Mouse (Mus musculus) embryonic facial prominence, embryonic 10.5 days (tissue): ENCODE data around the gene Tbc1d22a. TPM values are rescaled to one million over a fixed set of nuclear protein-coding genes. Genes with fewer than 3 reads are reported as not detected.

Source experiments
- DNase-seq: peaks from one replicate; pipeline ENCODE4 v3.0.0-alpha.2; 2017; ENCODE audit warnings: low spot score
- H3K27ac ChIP-seq: fragments of 300-500 bp; sonication (generic); replicated peaks from 2 replicates; pipeline ENCODE4 v1.5.1; 2016; ENCODE audit warnings: mild to moderate bottlenecking
- H3K27me3 ChIP-seq: fragments of 300-500 bp; sonication (generic); replicated peaks from 2 replicates; pipeline ENCODE4 v1.6.1; 2016; ENCODE audit warnings: low read depth, mild to moderate bottlenecking; ENCODE audit not compliant: poor library complexity, severe bottlenecking
- H3K36me3 ChIP-seq: fragments of 300-500 bp; sonication (generic); replicated peaks from 2 replicates; pipeline ENCODE4 v1.6.1; 2016; ENCODE audit warnings: mild to moderate bottlenecking, moderate library complexity
- H3K4me1 ChIP-seq: fragments of 300-500 bp; sonication (generic); 2 replicates; pipeline ENCODE4 v1.6.1; 2016
- H3K4me3 ChIP-seq: fragments of 300-500 bp; sonication (generic); 2 replicates; pipeline ENCODE4 v1.5.1; 2016; ENCODE audit warnings: mild to moderate bottlenecking, moderate library complexity
- H3K9me3 ChIP-seq: fragments of 300-500 bp; sonication (generic); 2 replicates; pipeline ENCODE4 v1.6.1; 2016; ENCODE audit warnings: mild to moderate bottlenecking
- WGBS: fragments of 180-500 bp; shearing (Covaris S2); methylation state at CpG from one replicate; pipeline ENCODE4 v1.1.7; 2016; 5-methylcytosine and 5-hydroxymethylcytosine counted together
- polyA plus RNA-seq: library from polyadenylated mRNA; unstranded; fragments of >200 nt; fragmentation: Nextera tagmentation; extraction: Ambion mirVana; gene quantifications from 2 replicates; pipeline ENCODE4 v1.2.1, GENCODE M21; 2016

Tbc1d22a gene
- polyA plus RNA-seq, 1 experiment from 2014 or later = 11.2 TPM

DNA sequence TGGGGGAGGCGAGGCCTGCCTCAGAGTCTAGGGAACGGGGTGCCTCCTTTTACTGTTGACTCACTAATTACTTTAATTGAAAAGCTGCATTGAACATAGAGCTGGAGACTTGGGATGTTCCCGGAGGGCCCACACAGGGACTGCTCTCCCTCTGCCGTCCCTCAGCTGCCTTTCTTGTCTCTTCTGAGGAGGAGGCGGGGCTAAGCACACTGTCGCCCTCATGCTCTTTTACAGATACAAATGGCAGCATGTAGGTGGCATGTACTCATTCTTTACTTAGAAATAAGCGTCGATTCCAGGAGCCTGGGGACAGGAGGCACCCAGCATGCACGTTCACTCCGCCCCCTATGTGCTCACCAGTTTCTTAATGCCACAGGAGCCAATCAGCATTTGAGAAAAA lies 39.2 kb downstream of the Tbc1d22a start:
- no peaks in the 10 kb centered on the region for H3K9me3 ChIP-seq
- peaks cover 14% of the 10 kb centered on the region; the same call in 1 of the 2 replicates for H3K4me1 ChIP-seq
- H3K27ac ChIP-seq = no peak overlapping the region
- no peaks in the 10 kb centered on the region for H3K36me3 ChIP-seq
- H3K27me3 ChIP-seq = no peaks in the 10 kb centered on the region
- 39% methylated on average over 10 of the region's 10 CpGs for WGBS
- H3K4me3 ChIP-seq = no peak overlapping the region
- no peak for DNase-seq

GRCm38 (mm10) chr15:86256201-86256600 lies 41.9 kb downstream of the Tbc1d22a start:
- H3K27ac ChIP-seq = no peak overlapping the region
- 84% methylated on average over 5 of the region's 5 CpGs for WGBS
- no peak for DNase-seq
- no peaks in the 10 kb centered on the region for H3K27me3 ChIP-seq
- H3K4me3 ChIP-seq = no peak overlapping the region
- H3K9me3 ChIP-seq = no peaks in the 10 kb centered on the region
- H3K4me1 ChIP-seq = peaks cover 14% of the 10 kb centered on the region; the same call in 1 of the 2 replicates
- H3K36me3 ChIP-seq = no peaks in the 10 kb centered on the region

GRCm38 (mm10) chr15:86256728-86257179 lies 42.5 kb downstream of the Tbc1d22a start:
- Histone ChIP-seq H3K27me3 (no peaks in the 10 kb centered on the region), H3K9me3 (no peaks in the 10 kb centered on the region), H3K4me3 (no peak overlapping the region), H3K4me1 (peaks cover 14% of the 10 kb centered on the region; the same call in 1 of the 2 replicates), H3K27ac (0 out of 2 replicates have a peak overlapping the region, but pooled peaks have one; percentile 5), H3K36me3 (no peaks in the 10 kb centered on the region)
- DNase-seq = no peak
- 65% methylated on average over 4 of the region's 4 CpGs for WGBS

- H3K36me3 ChIP-seq = no peaks in the 10 kb centered on the region
- no peaks in the 10 kb centered on the region for H3K9me3 ChIP-seq
- 90% methylated on average over 9 of the region's 9 CpGs for WGBS
- no peak overlapping the region for H3K27ac ChIP-seq
- H3K4me1 ChIP-seq = peaks cover 12% of the 10 kb centered on the region; the same call in 1 of the 2 replicates
- no peak for DNase-seq
- H3K27me3 ChIP-seq = no peaks in the 10 kb centered on the region
- H3K4me3 ChIP-seq = no peak overlapping the region
These were observed 43.8 kb downstream of the Tbc1d22a start for GRCm38 (mm10) chr15:86257916-86258685.

DNA sequence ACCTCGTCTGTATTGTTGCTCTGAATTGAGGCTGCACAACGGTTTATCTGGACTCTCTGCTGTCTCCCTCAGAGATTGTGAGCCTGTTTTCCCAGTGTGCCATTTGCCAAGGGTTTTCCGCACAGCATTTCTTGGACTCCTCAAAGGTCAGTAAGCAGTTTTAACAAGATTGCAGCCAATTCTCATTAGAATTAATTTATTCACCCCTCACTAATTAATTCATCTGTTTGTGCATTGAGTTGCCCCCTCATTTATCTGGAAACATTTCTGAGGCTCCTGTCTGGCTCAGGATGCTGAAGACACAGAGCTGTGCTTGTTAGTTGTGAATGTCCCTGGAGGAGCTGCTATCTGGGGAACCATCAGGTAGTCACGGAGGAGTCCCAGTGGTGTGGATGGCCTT lies 45.0 kb downstream of the Tbc1d22a start:
- DNase-seq = no peak
- Histone ChIP-seq H3K27ac (no peak overlapping the region), H3K4me3 (no peak overlapping the region), H3K27me3 (no peaks in the 10 kb centered on the region), H3K36me3 (no peaks in the 10 kb centered on the region), H3K9me3 (no peaks in the 10 kb centered on the region), H3K4me1 (peaks cover 17% of the 10 kb centered on the region)
- 79% methylated on average over 4 of the region's 4 CpGs for WGBS

- no peak overlapping the region for H3K4me3 ChIP-seq
- no peaks in the 10 kb centered on the region for H3K9me3 ChIP-seq
- DNase-seq = no peak
- no peak overlapping the region for H3K27ac ChIP-seq
- H3K36me3 ChIP-seq = no peaks in the 10 kb centered on the region
- WGBS = 90% methylated on average over 4 of the region's 4 CpGs
- peaks cover 20% of the 10 kb centered on the region for H3K4me1 ChIP-seq
- H3K27me3 ChIP-seq = no peaks in the 10 kb centered on the region
These were observed 45.9 kb downstream of the Tbc1d22a start for GRCm38 (mm10) chr15:86260111-86260510.

DNA sequence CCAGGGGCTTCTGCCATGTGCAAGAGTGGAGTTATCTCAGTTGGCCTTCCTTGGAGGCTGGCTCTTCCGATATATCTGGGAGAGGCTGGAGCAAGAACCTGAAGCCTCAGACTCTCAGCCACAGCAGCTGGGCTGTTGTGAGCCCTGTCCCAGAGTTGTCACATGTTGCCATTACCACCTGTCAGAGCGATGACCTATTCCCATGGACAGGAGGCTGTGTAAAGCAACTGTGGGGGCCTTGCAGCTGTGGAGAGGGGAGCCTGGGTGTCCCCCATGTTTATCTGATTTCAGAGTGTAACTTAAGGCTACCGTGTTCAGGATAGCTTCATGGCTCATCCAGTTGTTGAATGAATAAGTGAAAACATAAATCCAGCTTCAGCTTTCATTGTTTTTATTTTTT lies 50.1 kb downstream of the Tbc1d22a start:
- H3K4me3 ChIP-seq = no peak overlapping the region
- H3K9me3 ChIP-seq = no peaks in the 10 kb centered on the region
- H3K27ac ChIP-seq = no peak overlapping the region
- 81% methylated on average over 3 of the region's 3 CpGs for WGBS
- DNase-seq = no peak
- H3K27me3 ChIP-seq = no peaks in the 10 kb centered on the region
- peaks cover 20% of the 10 kb centered on the region for H3K4me1 ChIP-seq
- H3K36me3 ChIP-seq = no peaks in the 10 kb centered on the region

GRCm38 (mm10) chr15:86264803-86265202 lies 50.5 kb downstream of the Tbc1d22a start:
- no peak for DNase-seq
- no peaks in the 10 kb centered on the region for H3K9me3 ChIP-seq
- no peak overlapping the region for H3K4me3 ChIP-seq
- H3K27me3 ChIP-seq = no peaks in the 10 kb centered on the region
- H3K4me1 ChIP-seq = peaks cover 20% of the 10 kb centered on the region
- no peaks in the 10 kb centered on the region for H3K36me3 ChIP-seq
- no peak overlapping the region for H3K27ac ChIP-seq
- 78% methylated on average over 7 of the region's 7 CpGs for WGBS

DNA sequence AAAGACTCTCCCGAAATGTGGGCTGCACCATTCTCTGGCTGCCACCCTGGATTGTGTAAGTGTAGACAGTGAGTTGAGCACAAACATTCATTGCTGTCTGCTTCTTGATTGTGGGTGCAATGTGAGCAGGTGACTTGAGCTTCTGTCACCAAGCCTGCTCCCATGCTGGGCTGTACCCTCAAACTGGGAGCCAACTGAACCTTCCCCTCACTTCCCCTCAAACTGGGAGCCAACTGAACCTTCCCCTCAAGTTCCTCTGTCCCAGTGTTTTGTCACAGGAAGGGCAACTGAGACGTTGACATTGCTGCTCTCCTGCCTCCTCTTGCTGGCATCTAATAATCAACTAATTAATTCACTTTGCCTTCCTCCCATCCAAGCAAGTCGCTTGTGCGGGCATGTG lies 52.7 kb downstream of the Tbc1d22a start:
- Histone ChIP-seq H3K27ac (no peak overlapping the region), H3K27me3 (no peaks in the 10 kb centered on the region), H3K4me3 (no peak overlapping the region), H3K4me1 (peaks cover 20% of the 10 kb centered on the region), H3K9me3 (no peaks in the 10 kb centered on the region), H3K36me3 (no peaks in the 10 kb centered on the region)
- DNase-seq = no peak
- WGBS = 81% methylated on average over 4 of the region's 4 CpGs

GRCm38 (mm10) chr15:86268526-86268925 lies 54.3 kb downstream of the Tbc1d22a start:
- Histone ChIP-seq H3K27me3 (no peaks in the 10 kb centered on the region), H3K27ac (no peak overlapping the region)
- 79% methylated on average over 1 of the region's 1 CpGs for WGBS

GRCm38 (mm10) chr15:86275754-86276153 lies 61.5 kb downstream of the Tbc1d22a start:
- 0 out of 2 replicates have a peak overlapping the region, but pooled peaks have one; percentile 26 for H3K27ac ChIP-seq
- H3K36me3 ChIP-seq = no peaks in the 10 kb centered on the region
- H3K4me3 ChIP-seq = no peak overlapping the region
- H3K9me3 ChIP-seq = no peaks in the 10 kb centered on the region
- peaks cover 43% of the 10 kb centered on the region for H3K4me1 ChIP-seq
- H3K27me3 ChIP-seq = no peaks in the 10 kb centered on the region; the same call in 1 of the 2 replicates
- 87% methylated on average over 7 of the region's 7 CpGs for WGBS
- no peak for DNase-seq

More at GRCm38 (mm10) chr15:86268526-86268925, 54.3 kb downstream of the Tbc1d22a start:
- no peaks in the 10 kb centered on the region for H3K9me3 ChIP-seq
- no peaks in the 10 kb centered on the region for H3K36me3 ChIP-seq
- peaks cover 16% of the 10 kb centered on the region for H3K4me1 ChIP-seq
- H3K4me3 ChIP-seq = no peak overlapping the region
- no peak for DNase-seq

DNA sequence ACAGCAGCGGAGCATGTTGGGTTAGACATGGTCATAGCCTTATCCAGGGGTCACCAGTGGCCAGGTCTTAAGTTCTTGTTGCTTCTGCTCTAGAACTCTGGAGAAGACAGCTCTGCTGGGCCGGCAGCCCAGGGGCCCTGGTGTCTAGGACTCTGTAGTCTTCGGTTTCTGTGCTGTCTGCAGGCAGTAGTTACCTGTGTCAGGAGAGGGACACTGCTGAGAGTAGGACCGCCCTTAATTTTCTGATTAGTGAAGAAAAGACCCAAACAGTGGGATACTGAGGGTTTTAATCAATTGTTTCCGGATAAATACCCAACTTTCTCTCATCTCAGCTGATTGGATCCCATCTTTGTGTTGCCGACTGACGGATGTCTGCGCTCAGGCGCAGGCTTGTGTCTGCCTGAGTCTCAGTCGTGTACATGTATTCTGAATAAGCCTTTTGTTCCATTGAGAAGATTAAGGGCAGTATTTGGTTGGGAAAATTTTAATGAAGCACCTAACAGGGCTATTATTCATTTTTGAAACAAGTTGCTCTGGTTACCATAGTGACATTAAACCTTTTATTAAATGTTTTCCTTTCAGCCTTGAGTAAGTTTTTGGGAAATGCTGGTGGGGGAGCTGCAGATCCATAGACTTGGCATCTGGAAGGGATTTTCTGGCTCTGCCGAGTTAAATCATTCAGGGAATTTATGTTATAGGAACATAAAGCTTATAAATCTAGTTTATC lies 62.4 kb downstream of the Tbc1d22a start:
- Histone ChIP-seq H3K27ac (0 out of 2 replicates have a peak overlapping the region, but pooled peaks have one; percentile 26), H3K4me3 (no peak overlapping the region), H3K9me3 (no peaks in the 10 kb centered on the region), H3K4me1 (peaks cover 46% of the 10 kb centered on the region), H3K27me3 (no peaks in the 10 kb centered on the region; the same call in 1 of the 2 replicates), H3K36me3 (no peaks in the 10 kb centered on the region)
- no peak for DNase-seq
- WGBS = 61% methylated on average over 11 of the region's 11 CpGs
